Mouse (Mus musculus): ENCODE measurements around the gene Tubgcp5. TPM values are rescaled to one million over a fixed set of nuclear protein-coding genes. Genes with fewer than 3 reads are reported as not detected.

The Tubgcp5 gene
- total RNA-seq, 2 experiments from 2014 or later = 7.9 to 9.2 TPM

GRCm38 (mm10) chr7:55846606-55847312, 52.8 kb downstream of the Tubgcp5 start:
- ATAC-seq (replicated peaks; ENCODE audit: low FRiP score, poor library complexity, severe bottlenecking) = no peak

- ATAC-seq (replicated peaks; ENCODE audit: low FRiP score, poor library complexity, severe bottlenecking) = no peak
Observed at GRCm38 (mm10) chr7:55849948-55850571, 56.1 kb downstream of the Tubgcp5 start.

GRCm38 (mm10) chr7:55852787-55853186, 58.8 kb downstream of the Tubgcp5 start:
- no peak for ATAC-seq (replicated peaks; ENCODE audit: low FRiP score, poor library complexity, severe bottlenecking)

GRCm38 (mm10) chr7:55855597-55855996, 61.6 kb downstream of the Tubgcp5 start:
- ATAC-seq (replicated peaks; ENCODE audit: low FRiP score, poor library complexity, severe bottlenecking) = no peak

GRCm38 (mm10) chr7:55856741-55857140, 62.8 kb downstream of the Tubgcp5 start:
- no peak for ATAC-seq (replicated peaks; ENCODE audit: low FRiP score, poor library complexity, severe bottlenecking)

- ATAC-seq (replicated peaks; ENCODE audit: low FRiP score, poor library complexity, severe bottlenecking) = no peak
Observed at GRCm38 (mm10) chr7:55857729-55858128, 63.8 kb downstream of the Tubgcp5 start.

- no peak for ATAC-seq (replicated peaks; ENCODE audit: low FRiP score, poor library complexity, severe bottlenecking)
Observed at GRCm38 (mm10) chr7:55858836-55859517, 65.0 kb downstream of the Tubgcp5 start.

GRCm38 (mm10) chr7:55859518-55859872, 65.5 kb downstream of the Tubgcp5 start:
- no peak for ATAC-seq (replicated peaks; ENCODE audit: low FRiP score, poor library complexity, severe bottlenecking)

GRCm38 (mm10) chr7:55859956-55860355, 66.0 kb downstream of the Tubgcp5 start:
- ATAC-seq (replicated peaks; ENCODE audit: low FRiP score, poor library complexity, severe bottlenecking) = no peak

GRCm38 (mm10) chr7:55861175-55861574, 67.2 kb downstream of the Tubgcp5 start:
- ATAC-seq (replicated peaks; ENCODE audit: low FRiP score, poor library complexity, severe bottlenecking) = no peak

GRCm38 (mm10) chr7:55865044-55865443, 71.1 kb downstream of the Tubgcp5 start:
- no peak for ATAC-seq (replicated peaks; ENCODE audit: low FRiP score, poor library complexity, severe bottlenecking)

- no peak for ATAC-seq (replicated peaks; ENCODE audit: low FRiP score, poor library complexity, severe bottlenecking)
Observed at GRCm38 (mm10) chr7:55865750-55866416, 71.9 kb downstream of the Tubgcp5 start.

- no peak for ATAC-seq (replicated peaks; ENCODE audit: low FRiP score, poor library complexity, severe bottlenecking)
Observed at GRCm38 (mm10) chr7:55868247-55868646, 74.3 kb downstream of the Tubgcp5 start.

GRCm38 (mm10) chr7:55869220-55869619, 75.3 kb downstream of the Tubgcp5 start:
- no peak for ATAC-seq (replicated peaks; ENCODE audit: low FRiP score, poor library complexity, severe bottlenecking)

- ATAC-seq (replicated peaks; ENCODE audit: low FRiP score, poor library complexity, severe bottlenecking) = no peak
Observed at GRCm38 (mm10) chr7:55870340-55871020, 76.5 kb downstream of the Tubgcp5 start.

GRCm38 (mm10) chr7:55871476-55871875, 77.5 kb downstream of the Tubgcp5 start:
- ATAC-seq (replicated peaks; ENCODE audit: low FRiP score, poor library complexity, severe bottlenecking) = no peak

GRCm38 (mm10) chr7:55874703-55875102, 80.7 kb downstream of the Tubgcp5 start:
- no peak for ATAC-seq (replicated peaks; ENCODE audit: low FRiP score, poor library complexity, severe bottlenecking)

GRCm38 (mm10) chr7:55877721-55878120, 83.8 kb downstream of the Tubgcp5 start:
- no peak for ATAC-seq (replicated peaks; ENCODE audit: low FRiP score, poor library complexity, severe bottlenecking)

- no peak for ATAC-seq (replicated peaks; ENCODE audit: low FRiP score, poor library complexity, severe bottlenecking)
Observed at GRCm38 (mm10) chr7:55880882-55881281, 86.9 kb downstream of the Tubgcp5 start.

Measured in erythroblast, adult 5-6 weeks (primary cell).